Mouse (Mus musculus): ENCODE results near the gene Tmcc3. TPM values are rescaled to one million over a fixed set of nuclear protein-coding genes. Genes with fewer than 3 reads are reported as not detected.

Tmcc3 gene
- polyA plus RNA-seq, 1 experiment, result 20.7 TPM

- TF ChIP-seq CTCF (IDR thresholded peaks at IDR 0.05; ENCODE audit: borderline replicate concordance, control insufficient read depth, extremely low read depth, insufficient read depth, low read length, poor library complexity) (no peak), POLR2A (IDR thresholded peaks at IDR 0.05; ENCODE audit: control insufficient read depth, extremely low read depth, insufficient read depth, low read length, poor library complexity) (no peak)
- Histone ChIP-seq H3K4me3 (ENCODE audit: control insufficient read depth, insufficient read depth, low read length) (no peak overlapping the region), H3K27ac (ENCODE audit: control insufficient read depth, insufficient read depth, low read length) (no peak overlapping the region), H3K4me1 (replicated peaks; ENCODE audit: control insufficient read depth, insufficient read depth, low read length) (no peaks in the 10 kb centered on the region), H3K36me3 (ENCODE audit: control insufficient read depth, insufficient read depth, low read length) (no peaks in the 10 kb centered on the region), H3K27me3 (ENCODE audit: control insufficient read depth, insufficient read depth, low read length) (no peaks in the 10 kb centered on the region)
- no peak for DNase-seq
- WGBS, result 79% methylated on average over 3 of the region's 3 CpGs
Observed at GRCm38 (mm10) chr10:94449676-94450075, 137.9 kb downstream of the Tmcc3 start.

GRCm38 (mm10) chr10:94450781-94451180 is 139.0 kb downstream of the Tmcc3 start:
- TF ChIP-seq CTCF (IDR thresholded peaks at IDR 0.05; ENCODE audit: borderline replicate concordance, control insufficient read depth, extremely low read depth, insufficient read depth, low read length, poor library complexity), result no peak
- H3K4me3 ChIP-seq (ENCODE audit: control insufficient read depth, insufficient read depth, low read length), result no peak overlapping the region
- WGBS, result 76% methylated on average over 8 of the region's 8 CpGs
- H3K4me1 ChIP-seq (replicated peaks; ENCODE audit: control insufficient read depth, insufficient read depth, low read length), result no peaks in the 10 kb centered on the region
- no peaks in the 10 kb centered on the region for H3K27me3 ChIP-seq (ENCODE audit: control insufficient read depth, insufficient read depth, low read length)
- no peak overlapping the region for H3K27ac ChIP-seq (ENCODE audit: control insufficient read depth, insufficient read depth, low read length)
- no peak for DNase-seq
- H3K36me3 ChIP-seq (ENCODE audit: control insufficient read depth, insufficient read depth, low read length), result no peaks in the 10 kb centered on the region

GRCm38 (mm10) chr10:94457454-94457853 is 145.7 kb downstream of the Tmcc3 start:
- Histone ChIP-seq H3K27ac (ENCODE audit: control insufficient read depth, insufficient read depth, low read length) (no peak overlapping the region), H3K4me3 (ENCODE audit: control insufficient read depth, insufficient read depth, low read length) (no peak overlapping the region), H3K27me3 (ENCODE audit: control insufficient read depth, insufficient read depth, low read length) (no peaks in the 10 kb centered on the region), H3K4me1 (replicated peaks; ENCODE audit: control insufficient read depth, insufficient read depth, low read length) (no peaks in the 10 kb centered on the region), H3K36me3 (ENCODE audit: control insufficient read depth, insufficient read depth, low read length) (no peaks in the 10 kb centered on the region)
- WGBS, result 74% methylated on average over 1 of the region's 1 CpGs
- no peak for TF ChIP-seq POLR2A (IDR thresholded peaks at IDR 0.05; ENCODE audit: control insufficient read depth, extremely low read depth, insufficient read depth, low read length, poor library complexity)
- no peak for TF ChIP-seq CTCF (IDR thresholded peaks at IDR 0.05; ENCODE audit: borderline replicate concordance, control insufficient read depth, extremely low read depth, insufficient read depth, low read length, poor library complexity)
- no peak for DNase-seq

- WGBS, result 89% methylated on average over 6 of the region's 6 CpGs
- no peak overlapping the region for H3K4me3 ChIP-seq (ENCODE audit: control insufficient read depth, insufficient read depth, low read length)
- TF ChIP-seq CTCF (IDR thresholded peaks at IDR 0.05; ENCODE audit: borderline replicate concordance, control insufficient read depth, extremely low read depth, insufficient read depth, low read length, poor library complexity) (no peak), POLR2A (IDR thresholded peaks at IDR 0.05; ENCODE audit: control insufficient read depth, extremely low read depth, insufficient read depth, low read length, poor library complexity) (no peak)
- no peak for DNase-seq
- H3K27ac ChIP-seq (ENCODE audit: control insufficient read depth, insufficient read depth, low read length), result no peak overlapping the region
- no peaks in the 10 kb centered on the region for H3K4me1 ChIP-seq (replicated peaks; ENCODE audit: control insufficient read depth, insufficient read depth, low read length)
- no peaks in the 10 kb centered on the region for H3K27me3 ChIP-seq (ENCODE audit: control insufficient read depth, insufficient read depth, low read length)
- H3K36me3 ChIP-seq (ENCODE audit: control insufficient read depth, insufficient read depth, low read length), result no peaks in the 10 kb centered on the region
Observed at GRCm38 (mm10) chr10:94458690-94459089, 146.9 kb downstream of the Tmcc3 start.

GRCm38 (mm10) chr10:94461378-94461777 is 149.6 kb downstream of the Tmcc3 start:
- no peak for TF ChIP-seq POLR2A (IDR thresholded peaks at IDR 0.05; ENCODE audit: control insufficient read depth, extremely low read depth, insufficient read depth, low read length, poor library complexity)
- peak; percentile 60; the same call in 1 of the 2 replicates for TF ChIP-seq CTCF (IDR thresholded peaks at IDR 0.05; ENCODE audit: borderline replicate concordance, control insufficient read depth, extremely low read depth, insufficient read depth, low read length, poor library complexity)
- peak; percentile 45 for DNase-seq
- 96% methylated on average over 3 of the region's 3 CpGs for WGBS
- no peaks in the 10 kb centered on the region for H3K36me3 ChIP-seq (ENCODE audit: control insufficient read depth, insufficient read depth, low read length)
- no peaks in the 10 kb centered on the region for H3K27me3 ChIP-seq (ENCODE audit: control insufficient read depth, insufficient read depth, low read length)
- H3K4me1 ChIP-seq (replicated peaks; ENCODE audit: control insufficient read depth, insufficient read depth, low read length), result no peaks in the 10 kb centered on the region
- H3K4me3 ChIP-seq (ENCODE audit: control insufficient read depth, insufficient read depth, low read length), result no peak overlapping the region
- H3K27ac ChIP-seq (ENCODE audit: control insufficient read depth, insufficient read depth, low read length), result no peak overlapping the region

GRCm38 (mm10) chr10:94461871-94462270 is 150.1 kb downstream of the Tmcc3 start:
- no peaks in the 10 kb centered on the region for H3K36me3 ChIP-seq (ENCODE audit: control insufficient read depth, insufficient read depth, low read length)
- no peak overlapping the region for H3K27ac ChIP-seq (ENCODE audit: control insufficient read depth, insufficient read depth, low read length)
- WGBS, result 88% methylated on average over 8 of the region's 8 CpGs
- H3K27me3 ChIP-seq (ENCODE audit: control insufficient read depth, insufficient read depth, low read length), result no peaks in the 10 kb centered on the region
- no peaks in the 10 kb centered on the region for H3K4me1 ChIP-seq (replicated peaks; ENCODE audit: control insufficient read depth, insufficient read depth, low read length)
- no peak for DNase-seq
- TF ChIP-seq POLR2A (IDR thresholded peaks at IDR 0.05; ENCODE audit: control insufficient read depth, extremely low read depth, insufficient read depth, low read length, poor library complexity), result no peak
- TF ChIP-seq CTCF (IDR thresholded peaks at IDR 0.05; ENCODE audit: borderline replicate concordance, control insufficient read depth, extremely low read depth, insufficient read depth, low read length, poor library complexity), result no peak
- H3K4me3 ChIP-seq (ENCODE audit: control insufficient read depth, insufficient read depth, low read length), result no peak overlapping the region

GRCm38 (mm10) chr10:94462386-94463064 is 150.8 kb downstream of the Tmcc3 start:
- TF ChIP-seq CTCF (IDR thresholded peaks at IDR 0.05; ENCODE audit: borderline replicate concordance, control insufficient read depth, extremely low read depth, insufficient read depth, low read length, poor library complexity), result no peak
- no peak for TF ChIP-seq POLR2A (IDR thresholded peaks at IDR 0.05; ENCODE audit: control insufficient read depth, extremely low read depth, insufficient read depth, low read length, poor library complexity)
- no peak overlapping the region for H3K27ac ChIP-seq (ENCODE audit: control insufficient read depth, insufficient read depth, low read length)
- no peaks in the 10 kb centered on the region for H3K36me3 ChIP-seq (ENCODE audit: control insufficient read depth, insufficient read depth, low read length)
- no peak overlapping the region for H3K4me3 ChIP-seq (ENCODE audit: control insufficient read depth, insufficient read depth, low read length)
- no peak for DNase-seq
- WGBS, result 87% methylated on average over 15 of the region's 15 CpGs
- no peaks in the 10 kb centered on the region for H3K27me3 ChIP-seq (ENCODE audit: control insufficient read depth, insufficient read depth, low read length)
- H3K4me1 ChIP-seq (replicated peaks; ENCODE audit: control insufficient read depth, insufficient read depth, low read length), result no peaks in the 10 kb centered on the region

Measured in thymus, adult 2 months (tissue).